Mouse (Mus musculus) small intestine, adult 2 months (tissue): ENCODE measurements at regions not wholly inside any gene's neighbourhood (a gene's known extent, or its start where the extent isn't known, plus 50 kb on each side); places are given as distances from the start of the nearest gene placed in this dataset.

Experiments
- H3K27ac ChIP-seq: fragments of 200-500 bp; 2 replicates; pipeline ENCODE4 v1.5.1; 2012; ENCODE audit warnings: low read depth, low read length, control low read depth, inconsistent platforms; ENCODE audit not compliant: insufficient read depth
- H3K27me3 ChIP-seq: fragments of 200-500 bp; 2 replicates; pipeline ENCODE4 v1.6.1; 2012; ENCODE audit warnings: mild to moderate bottlenecking, moderate library complexity, low read length, inconsistent platforms; ENCODE audit not compliant: control insufficient read depth, insufficient read depth
- H3K36me3 ChIP-seq: fragments of 200-500 bp; 2 replicates; pipeline ENCODE4 v1.6.1; 2012; ENCODE audit warnings: mild to moderate bottlenecking, low read length, control low read depth, inconsistent platforms; ENCODE audit not compliant: control insufficient read depth, insufficient read depth
- H3K4me1 ChIP-seq: fragments of 200-500 bp; 2 replicates; pipeline ENCODE4 v1.6.1; 2012; ENCODE audit warnings: low read length, inconsistent platforms, mixed read lengths; ENCODE audit not compliant: control insufficient read depth, insufficient read depth, insufficient read length
- H3K4me3 ChIP-seq: fragments of 200-500 bp; 2 replicates; pipeline ENCODE4 v1.5.1; 2012; ENCODE audit warnings: low read depth, mild to moderate bottlenecking, control low read depth, inconsistent platforms, low read length, moderate library complexity
- CTCF ChIP-seq: fragments of 200-500 bp; IDR thresholded peaks from 2 replicates; pipeline ENCODE4 v1.5.1; 2012; ENCODE audit warnings: low read depth, mild to moderate bottlenecking, control low read depth, inconsistent platforms, low read length, moderate library complexity, mixed read lengths; ENCODE audit not compliant: insufficient replicate concordance, insufficient read length; ENCODE audit errors: extremely low read depth
- POLR2A ChIP-seq: fragments of 200-500 bp; IDR thresholded peaks from 2 replicates; pipeline ENCODE4 v1.6.1; 2012; ENCODE audit warnings: low read depth, mild to moderate bottlenecking, control low read depth, inconsistent platforms, low read length, moderate library complexity
- WGBS: fragments of 180-500 bp; shearing (Covaris S2); methylation state at CpG from one replicate; pipeline ENCODE4 v1.1.7; 2018; 5-methylcytosine and 5-hydroxymethylcytosine counted together

DNA sequence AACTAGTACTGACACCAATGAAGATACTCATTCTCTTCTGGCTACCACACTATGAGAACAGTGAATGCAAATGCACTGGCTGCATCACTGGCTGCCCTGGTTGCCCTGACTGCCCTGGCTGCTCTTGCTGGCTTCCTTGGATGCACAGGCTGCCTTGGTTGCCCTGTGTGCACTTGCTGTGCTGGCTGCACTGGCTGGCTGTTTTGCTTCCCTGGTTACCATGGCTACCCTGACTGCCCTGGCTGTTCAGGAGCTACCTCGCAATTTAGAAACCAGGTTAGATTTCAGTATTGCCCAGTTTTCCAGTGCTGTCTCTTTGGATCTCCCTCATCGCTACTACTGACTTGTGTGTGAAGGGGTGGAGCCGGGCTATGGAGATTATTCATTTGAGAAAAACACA is 175.7 kb downstream of the Fat4 start:
- H3K36me3 ChIP-seq: no peaks in the 10 kb centered on the region
- TF ChIP-seq CTCF: no peak
- TF ChIP-seq POLR2A: no peak
- H3K4me1 ChIP-seq: no peaks in the 10 kb centered on the region
- WGBS: 69% methylated on average over 3 of the region's 3 CpGs
- no peaks in the 10 kb centered on the region for H3K27me3 ChIP-seq
- no peak overlapping the region for H3K27ac ChIP-seq
- H3K4me3 ChIP-seq: no peak overlapping the region

DNA sequence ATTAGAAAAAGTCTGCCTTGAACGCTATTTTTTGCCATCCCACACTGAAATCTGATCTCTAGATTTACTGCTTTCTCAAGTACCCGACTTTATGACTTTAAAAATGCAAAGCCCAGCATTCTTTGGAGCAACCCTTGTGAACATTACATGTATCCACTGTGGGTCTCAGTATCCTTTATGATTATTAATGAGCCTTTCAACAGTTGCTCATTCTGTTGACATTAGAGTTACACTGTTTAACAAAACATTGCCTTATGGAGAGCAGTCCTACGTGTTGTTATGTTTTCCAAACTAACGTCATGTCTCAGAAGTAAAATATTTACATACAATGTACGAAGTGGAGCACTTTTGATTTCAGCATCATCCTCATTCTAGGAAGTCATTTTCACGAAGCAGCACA is 178.7 kb downstream of the Fat4 start:
- Histone ChIP-seq H3K36me3 (no peaks in the 10 kb centered on the region), H3K4me3 (no peak overlapping the region), H3K4me1 (no peaks in the 10 kb centered on the region), H3K27ac (no peak overlapping the region), H3K27me3 (no peaks in the 10 kb centered on the region)
- no peak for TF ChIP-seq CTCF
- no peak for TF ChIP-seq POLR2A
- 55% methylated on average over 6 of the region's 6 CpGs for whole genome bisulfite sequencing

DNA sequence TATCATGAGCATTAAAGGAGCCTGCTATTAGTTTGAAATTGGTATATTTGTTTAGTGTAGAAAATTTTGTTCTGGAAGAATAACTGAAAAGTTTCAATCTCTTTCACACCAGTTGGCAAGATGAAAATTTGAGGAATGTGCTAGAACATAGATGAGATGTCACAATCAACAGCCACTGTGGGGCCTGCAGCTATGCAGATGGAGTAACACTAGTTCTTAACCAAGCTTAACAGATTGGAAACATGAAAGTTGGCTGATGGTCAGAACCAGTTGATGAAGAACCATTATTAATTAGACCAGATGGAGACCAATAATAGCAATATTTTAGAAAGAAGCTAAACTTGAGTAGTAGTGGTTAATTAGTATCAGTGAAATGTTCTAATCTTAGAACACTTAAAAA is 182.3 kb downstream of the Fat4 start:
- H3K27ac ChIP-seq: no peak overlapping the region
- no peaks in the 10 kb centered on the region for H3K36me3 ChIP-seq
- TF ChIP-seq POLR2A: no peak
- TF ChIP-seq CTCF: no peak
- no peaks in the 10 kb centered on the region for H3K4me1 ChIP-seq
- no peak overlapping the region for H3K4me3 ChIP-seq
- no peaks in the 10 kb centered on the region for H3K27me3 ChIP-seq

DNA sequence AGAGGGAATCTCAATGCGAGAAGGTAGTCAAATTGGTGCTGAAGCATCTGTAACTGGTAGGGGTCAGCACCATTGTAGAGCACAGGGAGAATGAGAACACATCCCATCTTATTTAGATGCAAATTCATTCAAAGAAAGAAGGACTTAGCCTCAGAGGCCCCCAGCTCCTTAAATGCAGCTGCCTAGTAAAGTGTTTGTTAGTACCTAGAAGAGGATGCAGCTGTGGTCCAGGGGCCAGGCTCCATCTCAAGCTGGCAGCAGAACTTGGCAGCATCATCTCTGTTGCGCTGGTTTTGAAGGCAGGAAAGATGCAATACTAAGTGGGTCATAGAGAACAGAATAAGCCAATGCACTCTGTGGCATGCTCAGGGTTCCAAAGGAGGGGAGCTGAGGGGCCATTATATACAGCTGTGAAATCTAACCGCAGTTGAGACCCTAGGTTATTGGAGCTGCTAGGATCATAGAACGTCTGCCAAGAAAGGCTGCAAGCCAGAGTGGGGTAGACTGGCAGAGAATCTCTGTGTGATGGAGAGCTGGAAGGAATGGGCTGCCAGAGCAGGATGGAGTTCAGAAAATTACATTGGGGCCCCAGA is 196.0 kb downstream of the Fat4 start:
- TF ChIP-seq CTCF (no peak), POLR2A (no peak)
- 66% methylated on average over 4 of the region's 4 CpGs for WGBS
- no peaks in the 10 kb centered on the region for H3K36me3 ChIP-seq
- no peaks in the 10 kb centered on the region for H3K27me3 ChIP-seq
- no peak overlapping the region for H3K27ac ChIP-seq
- no peaks in the 10 kb centered on the region for H3K4me1 ChIP-seq
- no peak overlapping the region for H3K4me3 ChIP-seq

DNA sequence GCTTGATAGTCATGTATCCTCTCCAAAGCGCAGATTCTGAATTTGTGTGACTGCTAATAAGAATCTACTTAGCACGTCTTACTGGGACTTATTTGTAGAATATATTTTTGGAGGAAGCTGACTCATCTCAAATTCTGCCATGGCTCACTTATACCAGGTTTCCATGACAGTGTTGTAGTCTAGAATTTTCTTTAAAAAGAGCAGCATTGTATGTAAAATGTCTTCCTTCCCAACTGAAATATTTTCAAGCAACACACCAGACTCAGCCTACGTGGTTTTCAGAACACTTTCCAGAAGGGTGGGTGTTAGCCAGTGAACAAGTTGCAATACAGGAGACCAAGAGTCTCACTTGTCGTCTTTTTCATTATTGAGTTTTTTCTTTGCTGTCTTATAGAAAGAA is 202.2 kb downstream of the Fat4 start:
- no peaks in the 10 kb centered on the region for H3K4me1 ChIP-seq
- no peaks in the 10 kb centered on the region for H3K36me3 ChIP-seq
- 80% methylated on average over 4 of the region's 4 CpGs for WGBS
- no peak overlapping the region for H3K27ac ChIP-seq
- H3K27me3 ChIP-seq: no peaks in the 10 kb centered on the region
- TF ChIP-seq CTCF: no peak
- TF ChIP-seq POLR2A: no peak
- no peak overlapping the region for H3K4me3 ChIP-seq

DNA sequence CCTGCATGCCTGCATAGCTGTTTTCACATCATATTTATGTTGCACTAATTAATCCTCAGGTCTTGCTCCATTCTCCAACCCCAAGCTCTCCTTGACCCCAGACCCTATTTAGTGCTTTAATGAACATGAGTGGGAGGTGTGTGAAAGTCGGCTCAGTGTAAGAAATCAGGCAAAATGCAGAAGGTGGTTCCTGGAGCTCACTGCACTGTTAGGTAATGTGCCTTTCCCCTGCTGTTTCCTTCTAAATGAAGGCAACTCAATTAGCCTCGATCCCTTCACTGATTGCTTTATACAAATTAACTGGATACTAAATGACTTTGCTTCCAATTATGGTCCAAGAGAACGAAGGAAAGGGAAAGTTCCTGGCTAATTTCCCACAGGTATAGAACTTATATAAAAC is 215.6 kb downstream of the Fat4 start:
- H3K4me3 ChIP-seq: no peak overlapping the region
- no peaks in the 10 kb centered on the region for H3K4me1 ChIP-seq
- H3K27ac ChIP-seq: no peak overlapping the region
- WGBS: 71% methylated on average over 3 of the region's 3 CpGs
- H3K27me3 ChIP-seq: no peaks in the 10 kb centered on the region
- H3K36me3 ChIP-seq: no peaks in the 10 kb centered on the region
- TF ChIP-seq CTCF (no peak), POLR2A (no peak)

DNA sequence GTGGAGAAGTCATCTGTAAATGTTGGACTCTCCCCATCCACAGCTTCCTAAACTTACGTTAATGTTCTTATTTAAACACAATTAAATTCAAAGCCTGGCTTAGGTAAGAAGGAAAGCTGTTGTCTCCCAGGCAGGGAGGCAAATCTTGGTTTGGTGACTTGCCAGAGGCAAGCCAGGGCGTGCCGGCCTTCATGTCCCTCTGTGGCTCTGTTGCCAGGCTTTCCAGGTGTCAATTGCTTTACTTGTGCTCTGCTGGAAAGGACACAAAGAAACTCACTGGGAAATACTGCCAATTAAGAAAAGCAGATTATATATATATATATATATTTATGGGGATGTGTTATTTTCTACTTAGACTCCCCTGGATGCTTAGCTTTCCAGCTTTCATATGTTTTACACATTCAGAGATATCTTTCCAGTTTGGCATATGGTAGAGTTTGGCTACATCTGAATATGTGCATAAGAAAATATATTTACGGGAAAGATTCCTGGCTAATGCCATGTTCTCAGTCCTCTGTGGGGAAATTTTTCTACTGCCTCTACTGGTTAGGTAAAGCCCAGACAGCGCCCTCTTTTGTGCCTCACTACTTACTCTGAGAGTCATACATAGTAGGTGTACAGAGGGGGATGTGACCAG is 223.1 kb downstream of the Fat4 start:
- H3K36me3 ChIP-seq: no peaks in the 10 kb centered on the region
- no peak overlapping the region for H3K27ac ChIP-seq
- H3K4me3 ChIP-seq: no peak overlapping the region
- WGBS: 82% methylated on average over 5 of the region's 5 CpGs
- H3K4me1 ChIP-seq: no peaks in the 10 kb centered on the region
- no peaks in the 10 kb centered on the region for H3K27me3 ChIP-seq
- no peak for TF ChIP-seq CTCF
- TF ChIP-seq POLR2A: no peak
